Mouse (Mus musculus) brown adipose tissue, adult 24 weeks (tissue): ENCODE measurements around the gene Krtcap2. TPM values are rescaled to one million over a fixed set of nuclear protein-coding genes. Genes with fewer than 3 reads are reported as not detected.

Experiments used
- H3K27ac ChIP-seq: fragments of 200-500 bp; replicated peaks from 2 replicates; pipeline ENCODE4 v1.5.1; 2012; ENCODE audit warnings: low read depth, mild to moderate bottlenecking, low read length
- H3K4me1 ChIP-seq: fragments of 200-500 bp; 2 replicates; pipeline ENCODE4 v1.6.1; 2012; ENCODE audit warnings: low read length, mixed read lengths; ENCODE audit not compliant: control insufficient read depth, insufficient read depth, insufficient read length
- H3K4me3 ChIP-seq: fragments of 200-500 bp; 2 replicates; pipeline ENCODE4 v1.5.1; 2012; ENCODE audit warnings: low read depth, mild to moderate bottlenecking, low read length, moderate library complexity; ENCODE audit not compliant: insufficient read depth
- polyA plus RNA-seq: library from polyadenylated mRNA; stranded (reverse); fragments of >200 nt; gene quantifications from 2 replicates; pipeline ENCODE4 v1.2.4, GENCODE M21; 2012; ENCODE audit not compliant: missing spikeins, insufficient read depth, insufficient read length

The Krtcap2 gene
- polyA plus RNA-seq, 1 experiment: 57.6 TPM

GRCm38 (mm10) chr3:89295685-89296230 lies 50.0 kb downstream of the Krtcap2 start:
- no peak overlapping the region for H3K4me3 ChIP-seq
- H3K27ac ChIP-seq: no peak overlapping the region
- H3K4me1 ChIP-seq: no peaks in the 10 kb centered on the region

GRCm38 (mm10) chr3:89296761-89297396 lies 51.1 kb downstream of the Krtcap2 start:
- Histone ChIP-seq H3K4me1 (no peaks in the 10 kb centered on the region), H3K27ac (no peak overlapping the region), H3K4me3 (no peak overlapping the region)

- Histone ChIP-seq H3K4me1 (no peaks in the 10 kb centered on the region), H3K27ac (no peak overlapping the region), H3K4me3 (no peak overlapping the region)
Measured at GRCm38 (mm10) chr3:89298908-89299307, 53.1 kb downstream of the Krtcap2 start.

GRCm38 (mm10) chr3:89299499-89299898 lies 53.7 kb downstream of the Krtcap2 start:
- Histone ChIP-seq H3K27ac (no peak overlapping the region), H3K4me1 (no peaks in the 10 kb centered on the region), H3K4me3 (peak overlapping the region; percentile 43)

Other genes starting within 250 kb of the Krtcap2 start
- gene Rusc1, start 152.7 kb upstream of the Krtcap2 start, polyA plus RNA-seq: 9.4 and 16.7 TPM in 2 replicates
- gene Gm43738, start 144.9 kb upstream of the Krtcap2 start, polyA plus RNA-seq: not detected in 2 replicates
- gene Fdps, start 144.0 kb upstream of the Krtcap2 start, polyA plus RNA-seq: 127 and 135 TPM in 2 replicates
- not detected in 2 replicates for gene Pklr, start 109.8 kb upstream of the Krtcap2 start, polyA plus RNA-seq
- gene Hcn3, start 85.8 kb upstream of the Krtcap2 start, polyA plus RNA-seq: not detected in 2 replicates
- gene Clk2, start 81.2 kb upstream of the Krtcap2 start, polyA plus RNA-seq: 14.3 TPM in 2 replicates
- gene Scamp3, start 68.5 kb upstream of the Krtcap2 start, polyA plus RNA-seq: 39.4 and 48.7 TPM in 2 replicates
- 1.3 and 2.0 TPM in 2 replicates for gene Fam189b, start 62.8 kb upstream of the Krtcap2 start, polyA plus RNA-seq
- 18.2 and 25.1 TPM in 2 replicates for gene Gba, start 43.0 kb upstream of the Krtcap2 start, polyA plus RNA-seq
- 5.6 and 8.9 TPM in 2 replicates for gene Thbs3, start 30.8 kb upstream of the Krtcap2 start, polyA plus RNA-seq
- gene Mtx1, start 18.9 kb upstream of the Krtcap2 start, polyA plus RNA-seq: 108 and 115 TPM in 2 replicates
- 0.75 and 0.83 TPM in 2 replicates for gene Muc1, start 16.9 kb upstream of the Krtcap2 start, polyA plus RNA-seq
- gene Trim46, start 343 bp downstream of the Krtcap2 start, polyA plus RNA-seq: not detected in 2 replicates
- gene Dpm3, start 13.4 kb downstream of the Krtcap2 start, polyA plus RNA-seq: 125 and 130 TPM in 2 replicates
- 28.3 and 33.1 TPM in 2 replicates for gene Slc50a1, start 24.6 kb downstream of the Krtcap2 start, polyA plus RNA-seq
- 5.6 and 6.3 TPM in 2 replicates for gene Efna1, start 35.2 kb downstream of the Krtcap2 start, polyA plus RNA-seq
- 0.44 TPM in 1 of 2 replicates, not detected in the other for gene Efna3, start 77.0 kb downstream of the Krtcap2 start, polyA plus RNA-seq
- gene Efna4, start 92.1 kb downstream of the Krtcap2 start, polyA plus RNA-seq: 1.3 TPM in 1 of 2 replicates, not detected in the other
- gene Adam15, start 104.0 kb downstream of the Krtcap2 start, polyA plus RNA-seq: 28.5 and 31.3 TPM in 2 replicates
- gene Dcst2, start 116.0 kb downstream of the Krtcap2 start, polyA plus RNA-seq: 1.2 and 1.6 TPM in 2 replicates
- 0.75 TPM in 1 of 2 replicates, not detected in the other for gene Dcst1, start 119.3 kb downstream of the Krtcap2 start, polyA plus RNA-seq
- gene Zbtb7b, start 148.8 kb downstream of the Krtcap2 start, polyA plus RNA-seq: 93.2 and 121 TPM in 2 replicates
- gene Lenep, start 156.8 kb downstream of the Krtcap2 start, polyA plus RNA-seq: 1.3 TPM in 1 of 2 replicates, not detected in the other
- gene Flad1, start 165.9 kb downstream of the Krtcap2 start, polyA plus RNA-seq: 33.4 and 60.7 TPM in 2 replicates
- 5.9 and 10.9 TPM in 2 replicates for gene Cks1b, start 172.4 kb downstream of the Krtcap2 start, polyA plus RNA-seq
- gene Shc1, start 172.5 kb downstream of the Krtcap2 start, polyA plus RNA-seq: 36.0 and 37.2 TPM in 2 replicates
- 4.6 and 13.0 TPM in 2 replicates for gene Pygo2, start 184.2 kb downstream of the Krtcap2 start, polyA plus RNA-seq
- gene Pbxip1, start 190.7 kb downstream of the Krtcap2 start, polyA plus RNA-seq: 18.9 and 25.8 TPM in 2 replicates
- 191 and 194 TPM in 2 replicates for gene Pmvk, start 208.6 kb downstream of the Krtcap2 start, polyA plus RNA-seq